Mouse (Mus musculus) fibroblast of lung, adult 2 months (primary cell): ENCODE measurements around the gene Slc2a5.

Experiments used
- DNase-seq: peaks from one replicate; pipeline ENCODE4 v3.0.0-alpha.2; 2011; ENCODE audit warnings: low read depth

Gene Slc2a5

DNA sequence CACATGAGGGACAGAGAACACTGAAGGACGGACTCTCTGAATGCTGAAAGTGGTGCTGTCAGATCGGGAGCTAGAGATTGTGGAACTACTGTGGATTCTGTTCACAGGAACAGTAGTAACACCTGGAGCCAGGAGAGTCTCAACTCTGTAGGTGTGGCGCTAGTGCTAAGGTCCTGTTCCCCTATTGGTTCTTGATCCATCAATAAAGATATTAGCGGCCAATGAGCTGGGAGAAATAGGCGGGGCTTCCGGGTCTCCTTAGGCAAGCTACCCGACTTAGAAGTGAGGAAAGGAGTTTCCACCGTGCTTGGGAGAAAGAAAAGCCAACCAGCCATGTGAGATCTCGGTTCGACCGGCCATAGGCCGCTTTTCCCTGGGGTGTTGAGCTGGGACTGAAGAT is 25.2 kb downstream of the Slc2a5 start:
- no peak for DNase-seq

DNA sequence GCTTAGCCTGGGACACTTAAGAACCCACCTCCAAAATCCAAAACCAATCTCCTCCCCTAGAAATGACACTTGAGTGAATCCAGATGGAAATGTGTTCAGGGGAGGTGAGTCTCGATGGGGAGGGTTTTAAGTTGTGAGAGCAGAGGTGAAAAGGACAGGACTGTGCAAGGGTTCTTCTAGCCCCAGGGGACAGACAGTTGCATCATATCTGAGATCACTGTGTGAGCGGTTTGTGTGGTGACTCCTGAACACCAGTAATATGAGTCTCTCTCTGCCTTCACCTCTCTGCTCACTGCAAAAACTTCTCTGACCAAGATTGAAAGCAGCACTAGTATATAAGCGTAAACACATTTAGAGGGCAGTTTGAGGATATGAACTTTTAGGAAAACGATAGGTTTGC is 27.2 kb downstream of the Slc2a5 start:
- DNase-seq: no peak

DNA sequence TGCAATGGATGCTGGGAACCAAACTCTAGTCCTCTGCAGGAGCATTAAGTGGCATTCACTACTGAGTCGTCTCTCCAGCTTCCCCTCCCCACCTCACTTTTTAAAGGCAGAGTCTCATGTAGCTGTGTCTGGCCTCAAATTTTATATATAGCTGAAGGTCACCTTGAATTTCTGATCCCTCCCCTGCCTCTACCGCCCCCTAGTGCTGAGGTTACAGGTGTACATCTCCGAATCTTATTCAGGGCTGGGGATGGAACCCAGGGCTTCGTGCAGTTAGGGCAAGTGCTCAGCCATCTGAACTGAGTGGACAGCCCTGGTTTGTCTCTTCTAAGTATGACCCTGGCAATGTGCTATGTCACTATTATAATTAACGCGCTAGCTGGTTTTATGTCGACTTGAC is 32.0 kb downstream of the Slc2a5 start:
- DNase-seq: no peak

DNA sequence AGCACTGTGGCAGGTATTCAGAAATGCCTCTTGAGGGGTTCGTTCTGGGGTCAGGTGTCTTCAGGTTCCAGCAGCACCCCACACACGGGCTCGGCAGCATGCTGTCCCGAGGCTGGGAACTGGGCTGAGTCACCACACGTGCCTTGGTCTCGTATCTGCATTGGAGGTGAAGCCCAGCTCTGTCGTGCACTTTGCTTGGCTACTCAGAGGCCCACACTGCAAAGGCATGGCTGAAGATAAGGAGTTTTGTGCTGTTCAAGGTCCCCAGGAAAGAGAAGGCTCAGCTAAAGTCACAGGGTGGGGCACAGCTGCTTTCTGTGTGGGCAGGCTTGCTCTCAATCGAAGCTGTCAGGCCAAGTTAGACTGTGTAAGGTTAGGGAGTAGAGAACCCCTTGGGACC is 33.4 kb downstream of the Slc2a5 start:
- DNase-seq: no peak

- DNase-seq: no peak
Measured at GRCm38 (mm10) chr4:150155301-150155700, 36.2 kb downstream of the Slc2a5 start.

GRCm38 (mm10) chr4:150155731-150156130 is 36.6 kb downstream of the Slc2a5 start:
- DNase-seq: no peak

DNA sequence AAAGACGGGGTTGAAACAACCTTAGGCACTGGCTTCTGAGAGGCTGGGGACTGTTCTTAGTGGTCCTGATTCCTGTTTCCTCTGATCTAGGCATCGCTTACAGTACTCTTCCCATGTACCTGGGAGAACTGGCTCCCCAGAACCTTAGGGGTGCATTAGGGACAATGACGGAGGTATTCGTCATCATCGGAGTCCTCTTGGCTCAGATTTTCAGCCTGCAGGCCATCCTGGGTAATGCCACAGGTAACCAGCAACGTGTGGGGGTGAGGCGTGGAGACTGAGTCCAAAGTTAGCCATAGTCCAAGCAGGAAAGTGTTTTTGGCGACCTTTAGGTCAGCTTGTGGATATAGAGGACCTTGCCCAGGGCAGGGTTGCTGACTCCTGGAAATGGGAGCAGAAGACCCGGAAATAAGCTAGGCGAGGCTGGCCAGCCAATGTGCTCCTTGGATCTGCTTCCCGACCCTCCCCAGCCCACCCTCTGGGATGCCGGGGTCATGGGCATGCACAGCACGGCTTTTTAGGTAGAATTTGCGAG is 38.3 kb downstream of the Slc2a5 start:
- DNase-seq: no peak

GRCm38 (mm10) chr4:150159458-150159857 is 40.4 kb downstream of the Slc2a5 start:
- no peak for DNase-seq

DNA sequence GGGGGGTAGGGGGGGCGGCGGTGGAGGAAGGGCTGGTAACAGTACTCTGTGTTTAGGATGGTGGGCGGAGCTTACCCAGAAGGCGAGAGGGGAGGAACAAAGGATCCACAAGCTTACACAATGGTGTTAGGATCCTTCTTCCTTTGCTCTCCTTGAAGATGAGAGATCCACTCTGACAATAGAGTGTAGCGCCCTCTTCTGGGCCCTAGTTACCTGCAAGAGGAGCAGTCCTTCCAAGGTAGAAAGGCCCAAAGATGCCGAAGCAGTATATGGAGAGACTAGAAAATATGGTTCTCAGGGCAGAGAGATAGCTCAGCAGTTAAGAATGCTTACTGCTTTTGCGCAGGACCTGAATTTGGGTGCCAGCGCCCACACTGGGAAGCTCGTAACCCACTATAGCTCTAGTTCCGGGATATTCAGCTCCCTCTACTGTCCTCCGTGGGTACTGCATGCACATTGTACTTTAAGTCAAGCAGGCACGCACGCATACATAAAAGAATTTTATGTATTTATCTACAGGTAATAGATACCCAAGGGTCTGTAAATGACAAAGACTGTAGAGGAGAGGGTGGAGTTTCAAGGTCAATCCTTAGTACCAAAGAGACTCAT is 43.6 kb downstream of the Slc2a5 start:
- no peak for DNase-seq

DNA sequence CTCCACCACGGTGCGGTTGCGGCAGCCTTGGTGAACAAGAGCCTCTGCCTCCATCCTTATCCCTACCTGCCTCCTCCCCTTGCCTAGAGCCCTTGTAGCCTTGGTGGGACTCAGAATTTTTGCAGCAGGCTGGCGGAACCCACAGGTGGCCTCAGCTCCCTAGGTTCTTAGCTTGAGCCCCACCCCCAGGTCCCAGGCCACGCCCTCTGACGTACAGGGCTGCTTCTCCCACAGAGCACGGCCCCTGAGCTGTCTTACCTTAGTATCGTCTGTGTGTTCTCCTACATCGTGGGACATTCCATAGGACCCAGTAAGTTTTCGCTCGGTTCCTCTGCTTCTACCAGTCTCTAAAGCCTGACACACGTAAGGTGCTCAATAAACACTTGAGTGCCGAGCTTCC is 45.8 kb downstream of the Slc2a5 start:
- no peak for DNase-seq

DNA sequence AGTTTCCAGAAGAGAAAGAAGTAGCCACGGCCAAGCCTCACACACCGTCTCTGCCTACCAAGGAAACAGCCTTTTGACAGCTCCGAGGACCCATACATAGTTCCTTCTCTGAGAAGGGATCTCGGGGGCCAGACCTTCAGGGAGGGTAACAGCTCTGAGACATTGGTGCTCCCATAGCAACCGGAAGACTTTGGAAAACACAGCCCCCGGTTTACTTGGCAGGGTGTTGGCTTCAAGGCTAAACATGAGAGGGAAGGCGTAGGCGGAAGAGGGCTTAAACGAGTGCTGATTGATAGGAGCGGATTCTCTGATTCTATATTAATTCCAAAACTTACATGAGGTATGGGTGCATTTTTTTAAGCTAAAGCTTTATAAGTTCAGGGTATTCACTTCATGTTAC is 49.3 kb downstream of the Slc2a5 start:
- no peak for DNase-seq

GRCm38 (mm10) chr4:150172107-150172506 is 53.0 kb downstream of the Slc2a5 start:
- DNase-seq: no peak

GRCm38 (mm10) chr4:150173281-150173680 is 54.2 kb downstream of the Slc2a5 start:
- no peak for DNase-seq

GRCm38 (mm10) chr4:150174027-150174426 is 54.9 kb downstream of the Slc2a5 start:
- no peak for DNase-seq

GRCm38 (mm10) chr4:150176535-150176934 is 57.5 kb downstream of the Slc2a5 start:
- DNase-seq: no peak

DNA sequence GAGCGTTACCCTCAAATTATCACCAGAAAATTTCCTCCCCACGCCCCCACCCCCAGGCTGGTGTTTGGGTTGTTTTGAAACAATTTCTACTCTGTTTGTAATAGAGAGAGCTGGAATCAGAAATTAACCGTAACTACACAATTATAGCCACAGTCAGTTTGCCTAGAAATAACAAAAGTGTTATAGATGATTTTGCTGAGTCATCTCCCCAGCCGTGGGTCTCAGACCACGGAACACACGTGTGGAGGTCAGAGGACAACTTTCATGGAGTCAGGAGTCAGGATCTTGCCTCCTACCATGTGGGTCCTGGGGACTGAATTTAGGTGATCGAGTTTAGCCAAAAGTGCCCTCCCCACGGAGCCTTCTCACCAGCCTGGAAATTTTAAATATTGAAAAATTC is 58.0 kb downstream of the Slc2a5 start:
- no peak for DNase-seq

DNA sequence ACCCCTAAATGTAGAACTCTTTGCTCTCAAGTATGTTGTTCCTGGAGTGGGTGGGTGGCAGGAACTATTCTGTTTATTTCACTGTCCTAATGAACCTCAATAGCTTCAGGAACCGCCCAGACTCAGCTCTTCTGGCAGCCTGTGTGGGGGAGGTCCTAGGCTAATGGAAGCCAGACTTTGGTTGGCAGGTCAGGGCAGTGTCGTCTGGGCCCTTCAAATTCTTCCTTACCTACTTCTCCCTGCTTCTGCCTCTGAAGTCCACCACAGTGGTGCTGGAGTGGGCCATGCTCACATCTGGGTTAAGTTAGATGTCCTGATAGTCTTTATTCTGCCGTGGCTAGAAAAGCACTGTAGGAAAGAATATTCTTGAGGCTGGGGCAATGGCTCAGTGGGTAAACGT is 59.0 kb downstream of the Slc2a5 start:
- DNase-seq: no peak

DNA sequence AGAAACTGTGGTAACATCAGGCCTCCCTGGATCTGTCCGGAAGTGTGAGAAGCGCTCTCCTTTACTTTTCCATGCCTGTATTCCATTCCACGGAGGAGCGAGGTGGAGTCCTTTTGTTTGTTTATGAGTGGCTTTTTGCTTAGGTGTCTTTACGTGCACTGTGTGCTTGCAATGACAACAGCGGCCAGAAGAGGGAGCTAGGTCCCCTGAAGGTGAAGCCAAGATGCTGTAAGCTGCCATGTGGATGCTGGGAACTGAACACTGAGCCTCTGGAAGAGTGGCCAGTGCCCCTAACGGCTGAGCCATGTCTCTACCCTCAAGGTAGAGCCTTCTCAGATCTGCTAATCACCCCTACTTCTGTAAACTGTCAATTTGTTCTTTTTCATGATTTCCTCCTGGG is 62.2 kb downstream of the Slc2a5 start:
- no peak for DNase-seq

- DNase-seq: no peak
Measured at GRCm38 (mm10) chr4:150188236-150188635, 69.2 kb downstream of the Slc2a5 start.

- no peak for DNase-seq
Measured at GRCm38 (mm10) chr4:150192199-150192598, 73.1 kb downstream of the Slc2a5 start.
